Mouse (Mus musculus): Measurements from ENCODE around the gene Slc24a5.

DNA sequence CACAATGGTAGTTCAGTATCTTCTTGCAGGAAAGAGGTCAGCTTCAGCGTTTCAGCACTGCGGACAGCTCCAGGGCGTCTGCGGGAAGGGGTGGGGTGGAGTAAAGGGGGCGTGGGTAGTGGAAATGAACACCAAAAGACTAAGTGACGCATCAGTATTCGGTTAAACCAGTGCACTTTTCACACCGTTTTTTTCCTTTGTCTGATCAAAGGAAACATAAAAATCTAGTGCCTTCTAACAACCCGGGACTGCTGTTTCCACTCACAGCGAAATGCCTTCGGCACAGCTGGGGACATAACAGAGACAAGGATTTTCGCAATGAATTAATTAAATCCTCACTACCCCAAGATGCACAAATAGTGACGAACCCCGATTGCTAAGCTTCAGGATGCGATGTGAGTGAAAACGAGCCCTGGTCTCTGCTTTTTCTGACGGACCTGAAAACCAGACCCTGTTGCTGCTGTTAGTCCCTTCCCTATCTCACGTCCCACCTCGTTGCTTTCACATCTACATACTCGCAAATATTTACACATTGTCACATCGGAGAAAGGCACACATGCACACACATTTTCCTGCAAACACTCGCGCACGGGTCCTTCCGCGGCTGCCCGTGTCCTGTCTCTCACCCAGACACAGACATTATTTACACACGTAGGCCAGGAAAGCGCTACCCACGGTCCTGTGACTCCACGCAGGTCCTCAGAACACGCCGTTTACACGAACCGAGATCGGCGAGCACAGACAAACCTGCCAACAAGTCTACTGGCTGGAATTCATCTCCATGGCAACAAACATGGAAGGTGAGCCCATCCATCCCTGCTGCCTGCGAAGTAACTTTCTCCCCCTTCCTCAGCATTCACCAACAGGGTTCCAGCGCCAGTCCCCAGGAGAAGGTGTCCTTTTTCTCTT, 68.2 kb downstream of the Slc24a5 start, which contains the start of gene Ctxn2:
- TF ChIP-seq EP300 (IDR thresholded peaks at IDR 0.05; ENCODE audit: insufficient read depth, low read depth, low read length) (no peak), POLR2A (IDR thresholded peaks at IDR 0.05; ENCODE audit: insufficient read depth, low read depth, low read length) (no peak), CTCF (IDR thresholded peaks at IDR 0.05) (no peak)

Measured in heart, adult 2 months (tissue).